Mouse (Mus musculus): Measurements from ENCODE around the gene Vps37c. TPM values are rescaled to one million over a fixed set of nuclear protein-coding genes. Genes with fewer than 3 reads are reported as not detected.
A peak's percentile ranks its signal among the peaks of the same experiment; 100 is the strongest.

The Vps37c gene
- polyA plus RNA-seq, 1 experiment from 2014 or later: 36.8 TPM

- no peak overlapping the region for H3K4me2 ChIP-seq
Observed at GRCm38 (mm10) chr19:10665093-10665492, 23.4 kb upstream of the Vps37c start.

GRCm38 (mm10) chr19:10665499-10665898 lies 23.0 kb upstream of the Vps37c start:
- no peaks in the 10 kb centered on the region for H3K4me1 ChIP-seq
- H3K27me3 ChIP-seq: no peaks in the 10 kb centered on the region
- H3K9me3 ChIP-seq: no peaks in the 10 kb centered on the region
- H3K4me2 ChIP-seq: no peak overlapping the region
- no peak overlapping the region for H3K27ac ChIP-seq
- ATAC-seq (ENCODE audit: insufficient number of reproducible peaks, insufficient read depth, low FRiP score, low TSS enrichment, low read depth): no peak
- H3K9ac ChIP-seq: no peak overlapping the region
- WGBS: 11% methylated on average over 2 of the region's 2 CpGs
- H3K4me3 ChIP-seq: no peak overlapping the region
- H3K36me3 ChIP-seq: no peaks in the 10 kb centered on the region

More at GRCm38 (mm10) chr19:10665093-10665492, 23.4 kb upstream of the Vps37c start:
- no peaks in the 10 kb centered on the region for H3K4me1 ChIP-seq
- H3K27me3 ChIP-seq: no peaks in the 10 kb centered on the region
- WGBS: 64% methylated on average over 3 of the region's 3 CpGs
- no peaks in the 10 kb centered on the region for H3K9me3 ChIP-seq
- H3K27ac ChIP-seq: no peak overlapping the region
- H3K9ac ChIP-seq: no peak overlapping the region
- no peak for ATAC-seq (ENCODE audit: insufficient number of reproducible peaks, insufficient read depth, low FRiP score, low TSS enrichment, low read depth)
- no peaks in the 10 kb centered on the region for H3K36me3 ChIP-seq
- no peak overlapping the region for H3K4me3 ChIP-seq

- Histone ChIP-seq H3K36me3 (no peaks in the 10 kb centered on the region), H3K9ac (no peak overlapping the region), H3K27ac (no peak overlapping the region), H3K9me3 (no peaks in the 10 kb centered on the region), H3K4me3 (no peak overlapping the region), H3K4me1 (no peaks in the 10 kb centered on the region), H3K27me3 (no peaks in the 10 kb centered on the region), H3K4me2 (no peak overlapping the region)
- 83% methylated on average over 4 of the region's 4 CpGs for WGBS
- no peak for ATAC-seq (ENCODE audit: insufficient number of reproducible peaks, insufficient read depth, low FRiP score, low TSS enrichment, low read depth)
Observed at GRCm38 (mm10) chr19:10671319-10671718, 17.2 kb upstream of the Vps37c start.

- H3K27me3 ChIP-seq: no peaks in the 10 kb centered on the region
- no peak overlapping the region for H3K27ac ChIP-seq
- H3K4me1 ChIP-seq: no peaks in the 10 kb centered on the region
- H3K4me3 ChIP-seq: no peak overlapping the region
- 73% methylated on average over 9 of the region's 9 CpGs for WGBS
- ATAC-seq (ENCODE audit: insufficient number of reproducible peaks, insufficient read depth, low FRiP score, low TSS enrichment, low read depth): no peak
- H3K9me3 ChIP-seq: no peaks in the 10 kb centered on the region
- no peak overlapping the region for H3K9ac ChIP-seq
- no peak overlapping the region for H3K4me2 ChIP-seq
- H3K36me3 ChIP-seq: no peaks in the 10 kb centered on the region
Observed at GRCm38 (mm10) chr19:10671854-10672417, 16.6 kb upstream of the Vps37c start.

- Histone ChIP-seq H3K27me3 (no peaks in the 10 kb centered on the region), H3K36me3 (no peaks in the 10 kb centered on the region), H3K27ac (no peak overlapping the region), H3K9ac (no peak overlapping the region), H3K4me1 (no peaks in the 10 kb centered on the region), H3K9me3 (no peaks in the 10 kb centered on the region), H3K4me3 (no peak overlapping the region), H3K4me2 (no peak overlapping the region)
- no peak for ATAC-seq (ENCODE audit: insufficient number of reproducible peaks, insufficient read depth, low FRiP score, low TSS enrichment, low read depth)
- WGBS: 53% methylated on average over 1 of the region's 1 CpGs
Observed at GRCm38 (mm10) chr19:10673275-10673674, 15.3 kb upstream of the Vps37c start.

GRCm38 (mm10) chr19:10676656-10677055 lies 11.9 kb upstream of the Vps37c start:
- 78% methylated on average over 16 of the region's 16 CpGs for WGBS
- no peak for ATAC-seq (ENCODE audit: insufficient number of reproducible peaks, insufficient read depth, low FRiP score, low TSS enrichment, low read depth)
- H3K36me3 ChIP-seq: no peaks in the 10 kb centered on the region

GRCm38 (mm10) chr19:10677915-10678771 lies 10.4 kb upstream of the Vps37c start, which contains the start of gene Pga5:
Pga5 (minus strand) TSS chr19:10678071.
- H3K9ac ChIP-seq: 0 out of 2 replicates have a peak within 1 kb of the TSS, but pooled peaks have one; percentile 6
- H3K4me3 ChIP-seq: no peak within 1 kb of the TSS
- WGBS: 32% methylated on average over 6 of the region's 6 CpGs
- H3K4me2 ChIP-seq: no peak within 1 kb of the TSS
- peak within 1 kb of the TSS; percentile 66 for H3K27ac ChIP-seq
- H3K9me3 ChIP-seq: no peaks in the 10 kb centered on the region
- no peak for ATAC-seq (ENCODE audit: insufficient number of reproducible peaks, insufficient read depth, low FRiP score, low TSS enrichment, low read depth)
- no peaks in the 10 kb centered on the region for H3K36me3 ChIP-seq
- 0 out of 2 replicates have a peak, but pooled peaks cover 4% of the 10 kb centered on the region for H3K27me3 ChIP-seq
- H3K4me1 ChIP-seq: peaks cover 6% of the 10 kb centered on the region

More at GRCm38 (mm10) chr19:10676656-10677055, 11.9 kb upstream of the Vps37c start:
- no peaks in the 10 kb centered on the region for H3K9me3 ChIP-seq
- H3K4me2 ChIP-seq: no peak overlapping the region
- H3K9ac ChIP-seq: no peak overlapping the region
- H3K27ac ChIP-seq: no peak overlapping the region
- H3K27me3 ChIP-seq: 0 out of 2 replicates have a peak, but pooled peaks cover 4% of the 10 kb centered on the region
- H3K4me3 ChIP-seq: no peak overlapping the region
- peaks cover 6% of the 10 kb centered on the region for H3K4me1 ChIP-seq

- Histone ChIP-seq H3K9ac (0 out of 2 replicates have a peak overlapping the region, but pooled peaks have one; percentile 6), H3K9me3 (no peaks in the 10 kb centered on the region), H3K4me1 (peaks cover 6% of the 10 kb centered on the region), H3K36me3 (no peaks in the 10 kb centered on the region), H3K4me3 (no peak overlapping the region), H3K27ac (peak overlapping the region; percentile 66), H3K27me3 (0 out of 2 replicates have a peak, but pooled peaks cover 6% of the 10 kb centered on the region), H3K4me2 (no peak overlapping the region)
- ATAC-seq (ENCODE audit: insufficient number of reproducible peaks, insufficient read depth, low FRiP score, low TSS enrichment, low read depth): no peak
- WGBS: 62% methylated on average over 1 of the region's 1 CpGs
Observed at GRCm38 (mm10) chr19:10678772-10679067, 9.8 kb upstream of the Vps37c start.

- no peaks in the 10 kb centered on the region for H3K9me3 ChIP-seq
- H3K27me3 ChIP-seq: 0 out of 2 replicates have a peak, but pooled peaks cover 6% of the 10 kb centered on the region
- no peak overlapping the region for H3K27ac ChIP-seq
- no peaks in the 10 kb centered on the region for H3K36me3 ChIP-seq
- no peak overlapping the region for H3K4me3 ChIP-seq
- no peak overlapping the region for H3K4me2 ChIP-seq
- 61% methylated on average over 4 of the region's 4 CpGs for WGBS
- ATAC-seq (ENCODE audit: insufficient number of reproducible peaks, insufficient read depth, low FRiP score, low TSS enrichment, low read depth): no peak
- no peak overlapping the region for H3K9ac ChIP-seq
- H3K4me1 ChIP-seq: peaks cover 6% of the 10 kb centered on the region
Observed at GRCm38 (mm10) chr19:10681571-10681970, 7.0 kb upstream of the Vps37c start.

GRCm38 (mm10) chr19:10685081-10685480 lies 3.5 kb upstream of the Vps37c start:
- Histone ChIP-seq H3K4me3 (no peak overlapping the region), H3K9ac (no peak overlapping the region), H3K27ac (no peak overlapping the region), H3K4me2 (no peak overlapping the region), H3K36me3 (no peaks in the 10 kb centered on the region), H3K27me3 (0 out of 2 replicates have a peak, but pooled peaks cover 6% of the 10 kb centered on the region), H3K9me3 (no peaks in the 10 kb centered on the region), H3K4me1 (peaks cover 16% of the 10 kb centered on the region)
- WGBS: 81% methylated on average over 9 of the region's 9 CpGs
- ATAC-seq (ENCODE audit: insufficient number of reproducible peaks, insufficient read depth, low FRiP score, low TSS enrichment, low read depth): no peak

- ATAC-seq (ENCODE audit: insufficient number of reproducible peaks, insufficient read depth, low FRiP score, low TSS enrichment, low read depth): no peak
Observed at GRCm38 (mm10) chr19:10685727-10686126, 2.8 kb upstream of the Vps37c start.

More at GRCm38 (mm10) chr19:10685727-10686126, 2.8 kb upstream of the Vps37c start:
- H3K27ac ChIP-seq: no peak overlapping the region
- 92% methylated on average over 2 of the region's 2 CpGs for WGBS
- no peak overlapping the region for H3K4me3 ChIP-seq
- no peak overlapping the region for H3K4me2 ChIP-seq
- H3K27me3 ChIP-seq: 0 out of 2 replicates have a peak, but pooled peaks cover 6% of the 10 kb centered on the region
- no peak overlapping the region for H3K9ac ChIP-seq
- no peaks in the 10 kb centered on the region for H3K36me3 ChIP-seq
- H3K4me1 ChIP-seq: peaks cover 23% of the 10 kb centered on the region
- H3K9me3 ChIP-seq: no peaks in the 10 kb centered on the region
